Mouse (Mus musculus) forebrain, embryonic 11.5 days (tissue): ENCODE measurements around the gene Dock4. TPM values are rescaled to one million over a fixed set of nuclear protein-coding genes. Genes with fewer than 3 reads are reported as not detected.

Experiments used
- ATAC-seq: fragments of 200-750 bp; cut with Nextera tagmentation; replicated peaks from 2 replicates; pipeline ENCODE4 v1.8.0; 2017; ENCODE audit warnings: moderate TSS enrichment; ENCODE audit not compliant: low FRiP score
- DNase-seq: peaks from one replicate; pipeline ENCODE4 v3.0.0-alpha.2; 2017; ENCODE audit warnings: low spot score
- H3K27ac ChIP-seq: fragments of 300-500 bp; sonication (generic); 2 replicates; pipeline ENCODE4 v1.5.1; 2014; ENCODE audit warnings: low read depth, low read length
- H3K27me3 ChIP-seq: fragments of 300-500 bp; sonication (generic); 2 replicates; pipeline ENCODE4 v1.6.1; 2014; ENCODE audit warnings: mild to moderate bottlenecking, low read length, mixed read lengths; ENCODE audit not compliant: control insufficient read depth, insufficient read depth
- H3K36me3 ChIP-seq: fragments of 300-500 bp; sonication (generic); 2 replicates; pipeline ENCODE4 v1.6.1; 2014; ENCODE audit warnings: mild to moderate bottlenecking, low read length, moderate library complexity, mixed read lengths; ENCODE audit not compliant: control insufficient read depth, insufficient read depth
- H3K4me1 ChIP-seq: fragments of 300-500 bp; sonication (generic); replicated peaks from 2 replicates; pipeline ENCODE4 v1.6.1; 2014; ENCODE audit warnings: low read length, mixed read lengths; ENCODE audit not compliant: control insufficient read depth, insufficient read depth
- H3K4me2 ChIP-seq: fragments of 300-500 bp; sonication (generic); 2 replicates; pipeline ENCODE4 v1.6.1; 2014; ENCODE audit warnings: low read depth, mild to moderate bottlenecking, low read length, moderate library complexity, mixed read lengths; ENCODE audit not compliant: severe bottlenecking
- H3K4me3 ChIP-seq: fragments of 300-500 bp; sonication (generic); 2 replicates; pipeline ENCODE4 v1.5.1; 2014; ENCODE audit warnings: low read depth, low read length
- H3K9ac ChIP-seq: fragments of 300-500 bp; sonication (generic); 2 replicates; pipeline ENCODE4 v1.6.1; 2014; ENCODE audit warnings: low read length
- H3K9me3 ChIP-seq: fragments of 300-500 bp; sonication (generic); 2 replicates; pipeline ENCODE4 v1.6.1; 2016; ENCODE audit warnings: low read length, mixed read lengths; ENCODE audit not compliant: control insufficient read depth
- WGBS: fragments of 180-500 bp; shearing (Covaris S2); extraction: QIAGEN DNeasy Blood & Tissue Kit; methylation state at CpG from one replicate; pipeline ENCODE4 v1.1.7; 2014; 5-methylcytosine and 5-hydroxymethylcytosine counted together
- polyA plus RNA-seq: library from polyadenylated mRNA; unstranded; fragments of >200 nt; fragmentation: Nextera tagmentation; extraction: Ambion mirVana; gene quantifications from 2 replicates; pipeline ENCODE4 v1.2.1, GENCODE M21; 2014

The Dock4 gene
- polyA plus RNA-seq, 1 experiment from 2014 or later: 18.7 TPM

- no peak overlapping the region for H3K4me2 ChIP-seq
- WGBS: 85% methylated on average over 10 of the region's 10 CpGs
- no peaks in the 10 kb centered on the region for H3K27me3 ChIP-seq
- no peaks in the 10 kb centered on the region for H3K36me3 ChIP-seq
- 0 out of 2 replicates have a peak, but pooled peaks cover 3% of the 10 kb centered on the region for H3K4me1 ChIP-seq
- no peak overlapping the region for H3K9ac ChIP-seq
- H3K9me3 ChIP-seq: no peaks in the 10 kb centered on the region
- ATAC-seq (no peak), DNase-seq (no peak)
- H3K27ac ChIP-seq: no peak overlapping the region
- H3K4me3 ChIP-seq: no peak overlapping the region
These were observed 18.1 kb upstream of the Dock4 start for GRCm38 (mm10) chr12:40427606-40428005.

DNA sequence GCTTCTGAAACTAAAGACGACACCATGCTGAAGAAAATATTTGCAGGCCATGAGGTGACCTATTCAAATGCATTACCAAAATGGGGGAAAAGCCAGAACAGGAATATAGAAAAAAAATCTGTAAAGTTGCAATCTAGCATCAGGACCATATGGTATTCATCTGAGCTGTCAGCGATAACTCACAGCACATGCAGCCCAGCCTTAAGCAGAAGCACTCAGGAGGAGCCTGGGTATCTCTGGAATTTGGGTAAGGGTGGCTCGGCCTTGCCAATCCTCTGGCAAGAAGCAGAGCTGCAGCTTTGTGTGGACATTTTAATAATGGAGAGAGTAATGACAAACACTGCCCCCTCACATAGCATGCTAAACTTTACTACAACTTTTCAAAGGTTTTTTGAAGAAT is 15.8 kb upstream of the Dock4 start:
- no peaks in the 10 kb centered on the region for H3K27me3 ChIP-seq
- ATAC-seq (no peak), DNase-seq (no peak)
- 62% methylated on average over 3 of the region's 3 CpGs for WGBS
- H3K9ac ChIP-seq: no peak overlapping the region
- H3K4me1 ChIP-seq: 0 out of 2 replicates have a peak, but pooled peaks cover 3% of the 10 kb centered on the region
- no peaks in the 10 kb centered on the region for H3K9me3 ChIP-seq
- no peak overlapping the region for H3K27ac ChIP-seq
- no peak overlapping the region for H3K4me3 ChIP-seq
- no peaks in the 10 kb centered on the region for H3K36me3 ChIP-seq
- no peak overlapping the region for H3K4me2 ChIP-seq

DNA sequence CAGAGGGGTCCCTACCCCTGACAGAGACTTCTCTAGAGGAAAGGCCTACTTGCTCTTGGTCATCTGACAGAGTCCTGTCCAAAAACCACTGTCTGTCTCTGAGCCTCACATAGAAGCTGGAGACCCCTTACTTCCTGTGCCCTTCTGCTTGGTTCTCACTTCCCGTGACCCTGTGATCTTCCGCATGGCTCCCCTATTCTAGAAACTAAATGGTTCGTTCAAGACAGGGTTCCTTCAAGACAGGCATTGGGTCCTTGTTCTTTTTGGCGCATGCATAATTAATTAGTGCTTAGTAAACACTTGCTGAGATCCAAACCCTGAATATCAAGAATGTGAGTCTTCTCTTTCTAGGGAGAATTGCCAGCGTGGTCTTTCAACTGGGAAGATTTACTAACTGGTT is 14.7 kb upstream of the Dock4 start:
- H3K4me1 ChIP-seq: 0 out of 2 replicates have a peak, but pooled peaks cover 3% of the 10 kb centered on the region
- no peak overlapping the region for H3K4me3 ChIP-seq
- H3K36me3 ChIP-seq: no peaks in the 10 kb centered on the region
- H3K27me3 ChIP-seq: no peaks in the 10 kb centered on the region
- H3K9me3 ChIP-seq: no peaks in the 10 kb centered on the region
- DNase-seq (no peak), ATAC-seq (peak; percentile 33; the same call in 1 of the 2 replicates)
- 53% methylated on average over 5 of the region's 5 CpGs for WGBS
- H3K9ac ChIP-seq: no peak overlapping the region
- H3K4me2 ChIP-seq: no peak overlapping the region
- H3K27ac ChIP-seq: no peak overlapping the region

DNA sequence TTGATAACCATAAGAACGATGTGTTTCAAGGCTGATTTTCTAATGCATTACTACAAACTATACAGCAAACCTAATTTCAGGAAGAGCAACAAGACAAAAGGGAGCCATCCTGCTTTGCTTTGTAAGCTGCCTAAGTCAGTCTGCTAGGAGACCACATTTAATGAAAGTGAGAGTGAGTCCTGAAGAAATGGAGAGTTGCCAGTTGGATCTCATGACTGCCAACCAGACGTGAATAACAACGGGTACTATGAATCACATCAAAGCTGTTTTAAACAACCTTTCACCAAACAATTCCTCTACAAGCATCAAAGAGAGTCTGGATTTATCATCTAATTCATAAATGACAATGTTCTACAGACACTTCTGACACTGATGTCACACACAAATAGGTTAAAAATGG is 11.7 kb upstream of the Dock4 start:
- peaks cover 5% of the 10 kb centered on the region; the same call in 1 of the 2 replicates for H3K4me1 ChIP-seq
- H3K4me3 ChIP-seq: no peak overlapping the region
- ATAC-seq: no peak
- WGBS: 76% methylated on average over 3 of the region's 3 CpGs
- H3K4me2 ChIP-seq: no peak overlapping the region
- no peaks in the 10 kb centered on the region for H3K9me3 ChIP-seq
- H3K27ac ChIP-seq: no peak overlapping the region
- no peaks in the 10 kb centered on the region for H3K27me3 ChIP-seq
- DNase-seq: no peak
- H3K36me3 ChIP-seq: no peaks in the 10 kb centered on the region
- no peak overlapping the region for H3K9ac ChIP-seq

GRCm38 (mm10) chr12:40438049-40438448 is 7.7 kb upstream of the Dock4 start:
- Histone ChIP-seq H3K9ac (no peak overlapping the region), H3K4me1 (peaks cover 2% of the 10 kb centered on the region; the same call in 1 of the 2 replicates), H3K27ac (no peak overlapping the region), H3K36me3 (no peaks in the 10 kb centered on the region), H3K4me3 (no peak overlapping the region), H3K4me2 (no peak overlapping the region), H3K27me3 (no peaks in the 10 kb centered on the region; the same call in 1 of the 2 replicates), H3K9me3 (no peaks in the 10 kb centered on the region)
- ATAC-seq (no peak; the same call in 1 of the 2 replicates), DNase-seq (no peak)
- WGBS: 17% methylated on average over 2 of the region's 2 CpGs

GRCm38 (mm10) chr12:40445206-40445605 is 546 bp upstream of the Dock4 start:
- Histone ChIP-seq H3K27me3 (no peaks in the 10 kb centered on the region; the same call in 1 of the 2 replicates), H3K4me3 (peak overlapping the region; percentile 74), H3K27ac (no peak overlapping the region), H3K4me2 (peak overlapping the region; percentile 73), H3K9ac (peak overlapping the region; percentile 62), H3K36me3 (no peaks in the 10 kb centered on the region), H3K9me3 (no peaks in the 10 kb centered on the region), H3K4me1 (no peaks in the 10 kb centered on the region)
- no peak for DNase-seq
- ATAC-seq: peak; percentile 7
- WGBS: under 1% methylated on average over 16 of the region's 16 CpGs

DNA sequence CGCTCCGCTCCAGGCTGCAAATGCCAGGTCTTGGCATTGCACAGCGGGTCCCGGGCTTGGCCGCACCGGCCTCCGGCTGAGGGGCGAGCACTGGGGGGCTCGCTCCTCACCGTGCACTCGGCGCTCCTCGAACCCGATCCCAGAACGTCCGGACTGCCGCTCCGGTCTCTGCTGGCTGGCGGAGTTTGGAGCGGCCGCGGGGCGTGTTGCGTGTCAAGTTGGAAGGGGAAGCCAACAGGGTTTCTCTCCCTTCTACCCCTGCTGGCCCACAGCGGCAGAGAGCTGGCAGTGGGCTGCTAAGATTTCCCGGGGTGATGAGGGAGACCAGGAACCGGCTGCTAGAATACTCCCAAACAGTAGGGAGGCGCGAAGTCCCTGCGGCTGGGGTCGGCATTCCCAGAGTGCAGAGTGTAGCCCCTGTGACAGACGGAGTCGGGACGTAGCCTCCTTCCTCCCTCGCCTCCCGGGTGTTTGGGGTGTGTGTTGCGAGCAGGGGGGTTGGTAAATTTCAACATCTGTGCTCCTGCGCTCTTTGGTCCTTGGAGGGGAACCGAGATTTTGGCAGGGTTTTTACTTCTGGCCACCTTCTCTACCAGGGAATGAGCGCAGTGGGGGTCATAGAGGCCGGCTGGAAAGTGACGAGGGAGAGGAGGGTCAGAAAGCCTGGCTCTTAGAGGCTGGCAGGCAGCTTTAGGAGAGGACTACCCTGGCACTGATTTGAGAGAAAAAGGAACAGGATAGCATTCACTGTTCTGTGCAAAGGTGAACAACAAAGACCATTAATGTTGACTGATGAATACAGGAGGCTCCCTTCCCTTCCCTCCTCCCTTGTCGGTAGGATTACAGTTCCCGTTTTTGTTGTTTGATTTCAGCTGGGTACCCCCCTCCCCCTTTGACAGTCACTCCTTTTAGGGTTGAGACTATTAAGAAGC is 964 bp downstream of the Dock4 start:
- H3K4me1 ChIP-seq: no peaks in the 10 kb centered on the region
- H3K9ac ChIP-seq: peak overlapping the region; percentile 81
- no peaks in the 10 kb centered on the region for H3K27me3 ChIP-seq
- H3K27ac ChIP-seq: peak overlapping the region; percentile 80
- no peaks in the 10 kb centered on the region for H3K36me3 ChIP-seq
- H3K9me3 ChIP-seq: no peaks in the 10 kb centered on the region
- peak; percentile 87 for DNase-seq
- under 1% methylated on average over 41 of the region's 44 CpGs for WGBS
- peak overlapping the region; percentile 74 for H3K4me3 ChIP-seq
- H3K4me2 ChIP-seq: peak overlapping the region; percentile 64
- ATAC-seq: peak; percentile 31

GRCm38 (mm10) chr12:40447561-40448355 is 2.0 kb downstream of the Dock4 start:
- Histone ChIP-seq H3K27me3 (no peaks in the 10 kb centered on the region), H3K27ac (no peak overlapping the region), H3K4me3 (peak overlapping the region; percentile 74), H3K4me2 (peak overlapping the region; percentile 64; the same call in 1 of the 2 replicates), H3K4me1 (no peaks in the 10 kb centered on the region), H3K9me3 (no peaks in the 10 kb centered on the region), H3K36me3 (no peaks in the 10 kb centered on the region), H3K9ac (no peak overlapping the region)
- DNase-seq (no peak), ATAC-seq (no peak)
- 26% methylated on average over 10 of the region's 10 CpGs for WGBS
